Mouse (Mus musculus) hindbrain, embryonic 14.5 days (tissue): ENCODE measurements around the gene Ocm. TPM values are rescaled to one million over a fixed set of nuclear protein-coding genes. Genes with fewer than 3 reads are reported as not detected.

ENCODE experiments used
- ATAC-seq: fragments of 200-750 bp; cut with Nextera tagmentation; 2 replicates; pipeline ENCODE4 v1.8.0; 2017; ENCODE audit warnings: moderate number of reproducible peaks, mild to moderate bottlenecking, moderate TSS enrichment, moderate library complexity; ENCODE audit not compliant: low FRiP score
- DNase-seq: peaks from one replicate; pipeline ENCODE4 v3.0.0-alpha.2; 2015; ENCODE audit warnings: low spot score
- H3K27ac ChIP-seq: fragments of 300-500 bp; sonication (generic); 2 replicates; pipeline ENCODE4 v1.5.1; 2014; ENCODE audit warnings: mild to moderate bottlenecking, moderate library complexity
- H3K27me3 ChIP-seq: fragments of 300-500 bp; sonication (generic); 2 replicates; pipeline ENCODE4 v1.6.1; 2014; ENCODE audit warnings: mild to moderate bottlenecking, low read length, mixed read lengths; ENCODE audit not compliant: control insufficient read depth, insufficient read depth
- H3K36me3 ChIP-seq: fragments of 300-500 bp; sonication (generic); replicated peaks from 2 replicates; pipeline ENCODE4 v1.6.1; 2014; ENCODE audit not compliant: control insufficient read depth, insufficient read depth
- H3K4me1 ChIP-seq: fragments of 300-500 bp; sonication (generic); replicated peaks from 2 replicates; pipeline ENCODE4 v1.6.1; 2014; ENCODE audit warnings: antibody characterized with exemption, low read length, mixed read lengths; ENCODE audit not compliant: control insufficient read depth, insufficient read depth
- H3K4me2 ChIP-seq: fragments of 300-500 bp; sonication (generic); replicated peaks from 2 replicates; pipeline ENCODE4 v1.6.1; 2014; ENCODE audit warnings: mild to moderate bottlenecking, moderate library complexity
- H3K4me3 ChIP-seq: fragments of 300-500 bp; sonication (generic); replicated peaks from 2 replicates; pipeline ENCODE4 v1.5.1; 2014; ENCODE audit warnings: mild to moderate bottlenecking, low read length
- H3K9ac ChIP-seq: fragments of 300-500 bp; sonication (generic); 2 replicates; pipeline ENCODE4 v1.6.1; 2014
- H3K9me3 ChIP-seq: fragments of 300-500 bp; sonication (generic); 2 replicates; pipeline ENCODE4 v1.6.1; 2016; ENCODE audit warnings: low read length; ENCODE audit not compliant: control insufficient read depth
- WGBS: fragments of 180-500 bp; shearing (Covaris S2); extraction: QIAGEN DNeasy Blood & Tissue Kit; methylation state at CpG from one replicate; pipeline ENCODE4 v1.1.7; 2014; 5-methylcytosine and 5-hydroxymethylcytosine counted together
- polyA plus RNA-seq: library from polyadenylated mRNA; unstranded; fragments of >200 nt; fragmentation: Nextera tagmentation; extraction: Ambion mirVana; gene quantifications from 2 replicates; pipeline ENCODE4 v1.2.1, GENCODE M21; 2014

Gene Ocm
- polyA plus RNA-seq, 1 experiment from 2014 or later, result not detected

DNA sequence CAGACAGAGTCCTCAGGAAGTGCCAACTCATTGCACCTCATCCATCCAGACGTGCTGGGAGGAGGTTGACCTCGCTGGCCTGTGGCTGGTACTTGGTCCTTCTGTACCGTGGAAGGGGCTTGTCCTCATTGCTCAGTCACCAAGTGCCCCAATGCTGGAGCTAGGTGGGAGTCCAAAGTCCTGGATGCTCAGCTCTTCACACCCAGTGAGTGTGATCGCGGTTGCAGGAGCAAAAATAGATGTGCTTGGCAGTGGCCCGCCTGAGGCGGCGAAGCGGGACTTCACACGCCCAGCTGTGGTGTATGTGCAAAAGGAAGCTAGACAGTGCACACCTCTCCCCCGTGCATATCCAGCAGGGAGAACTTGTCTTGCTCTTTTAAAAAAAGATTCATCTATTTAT is 16.7 kb upstream of the Ocm start:
- Histone ChIP-seq H3K9ac (no peak overlapping the region), H3K36me3 (no peaks in the 10 kb centered on the region), H3K9me3 (no peaks in the 10 kb centered on the region), H3K27ac (no peak overlapping the region), H3K27me3 (no peaks in the 10 kb centered on the region), H3K4me3 (no peak overlapping the region), H3K4me2 (no peak overlapping the region), H3K4me1 (no peaks in the 10 kb centered on the region)
- DNase-seq (no peak), ATAC-seq (no peak)
- 89% methylated on average over 11 of the region's 11 CpGs for WGBS

DNA sequence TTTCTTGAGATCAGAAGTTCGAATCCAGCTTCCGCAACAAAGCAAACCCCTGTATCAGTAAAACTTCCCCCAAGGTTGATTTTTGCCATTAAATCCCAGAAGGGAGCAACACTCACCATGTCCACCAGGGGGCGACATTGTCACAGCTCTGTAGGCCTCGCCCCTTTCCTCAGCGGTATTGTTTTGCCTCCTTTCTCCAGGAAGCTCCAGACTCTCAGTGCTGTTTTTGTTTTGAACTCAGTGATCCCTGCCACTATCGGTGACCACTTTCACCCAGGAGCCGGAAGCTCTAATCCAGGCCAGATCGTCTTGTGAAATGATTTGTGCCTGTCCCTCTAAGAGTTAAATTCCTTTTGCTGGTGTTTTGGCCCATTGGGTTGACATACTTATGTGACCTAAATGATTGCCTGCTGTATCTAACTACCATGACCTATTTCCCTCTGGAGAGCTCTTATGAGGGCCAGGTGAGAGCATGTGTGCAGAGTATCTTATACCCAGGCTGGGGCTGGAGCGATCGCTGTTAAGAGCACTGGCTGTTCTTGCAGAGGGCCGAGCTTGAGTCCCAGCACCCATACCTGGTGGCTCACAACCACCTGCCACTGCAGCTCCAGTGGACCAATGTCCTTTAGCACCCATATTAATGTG is 14.4 kb upstream of the Ocm start:
- H3K4me1 ChIP-seq, result no peaks in the 10 kb centered on the region
- H3K4me2 ChIP-seq, result no peak overlapping the region
- no peak overlapping the region for H3K27ac ChIP-seq
- 44% methylated on average over 11 of the region's 11 CpGs for WGBS
- no peaks in the 10 kb centered on the region for H3K9me3 ChIP-seq
- no peak overlapping the region for H3K9ac ChIP-seq
- H3K36me3 ChIP-seq, result no peaks in the 10 kb centered on the region
- no peaks in the 10 kb centered on the region; the same call in 1 of the 2 replicates for H3K27me3 ChIP-seq
- peak; percentile 79 for DNase-seq
- no peak overlapping the region for H3K4me3 ChIP-seq
- ATAC-seq, result no peak

DNA sequence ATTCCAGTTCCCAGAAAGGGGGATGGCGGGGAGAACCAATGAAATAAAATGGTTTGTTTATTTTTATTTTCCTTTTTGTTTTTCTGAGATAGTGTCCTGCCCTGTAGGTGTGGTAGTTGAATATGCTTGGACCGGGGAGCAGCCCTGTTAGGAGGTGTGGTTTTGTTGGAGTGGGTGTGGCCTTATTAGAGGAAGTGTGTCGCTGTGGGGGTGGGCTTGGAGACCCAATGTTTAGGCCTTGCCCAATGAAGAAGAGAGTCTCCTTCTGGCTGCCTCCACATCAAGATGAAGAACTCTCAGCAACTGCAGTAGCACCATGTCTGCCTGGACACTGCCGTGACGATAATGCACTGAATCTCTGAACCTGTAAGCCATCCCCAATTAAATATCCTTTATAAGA is 13.4 kb upstream of the Ocm start:
- no peaks in the 10 kb centered on the region for H3K9me3 ChIP-seq
- H3K27ac ChIP-seq, result no peak overlapping the region
- no peaks in the 10 kb centered on the region for H3K36me3 ChIP-seq
- no peaks in the 10 kb centered on the region for H3K4me1 ChIP-seq
- no peak overlapping the region for H3K4me3 ChIP-seq
- ATAC-seq, result no peak
- no peaks in the 10 kb centered on the region; the same call in 1 of the 2 replicates for H3K27me3 ChIP-seq
- 92% methylated on average over 5 of the region's 5 CpGs for WGBS
- H3K4me2 ChIP-seq, result no peak overlapping the region
- H3K9ac ChIP-seq, result no peak overlapping the region
- no peak for DNase-seq

DNA sequence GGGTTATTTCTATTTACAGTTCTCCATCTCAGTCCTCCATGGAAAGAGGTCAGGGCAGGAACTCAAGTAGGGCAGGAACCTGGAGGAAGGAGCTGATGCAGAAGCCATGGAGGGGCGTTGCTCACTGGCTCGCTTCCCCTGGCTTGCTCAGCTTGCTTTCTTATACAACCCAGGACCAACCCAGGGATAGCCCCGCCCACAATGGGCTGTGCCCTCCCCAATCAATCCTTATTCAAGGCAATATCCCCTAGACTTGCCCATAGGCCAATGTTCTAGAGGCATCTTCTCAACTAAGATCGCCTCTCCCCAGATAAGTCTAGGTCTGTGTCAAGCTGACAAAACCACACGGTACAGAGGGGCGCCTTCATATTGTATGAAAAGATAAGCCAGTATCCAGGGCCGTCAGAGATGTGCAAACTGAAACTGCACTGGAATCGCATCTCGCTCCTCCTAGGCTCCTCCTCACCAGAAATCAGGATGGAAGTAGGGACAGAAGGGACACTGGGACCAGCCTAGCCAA is 12.7 kb upstream of the Ocm start:
- no peak for ATAC-seq
- 79% methylated on average over 9 of the region's 9 CpGs for WGBS
- no peaks in the 10 kb centered on the region for H3K9me3 ChIP-seq
- H3K4me2 ChIP-seq, result no peak overlapping the region
- no peaks in the 10 kb centered on the region for H3K36me3 ChIP-seq
- no peaks in the 10 kb centered on the region for H3K4me1 ChIP-seq
- no peak overlapping the region for H3K27ac ChIP-seq
- no peaks in the 10 kb centered on the region; the same call in 1 of the 2 replicates for H3K27me3 ChIP-seq
- DNase-seq, result no peak
- no peak overlapping the region for H3K9ac ChIP-seq
- no peak overlapping the region for H3K4me3 ChIP-seq

DNA sequence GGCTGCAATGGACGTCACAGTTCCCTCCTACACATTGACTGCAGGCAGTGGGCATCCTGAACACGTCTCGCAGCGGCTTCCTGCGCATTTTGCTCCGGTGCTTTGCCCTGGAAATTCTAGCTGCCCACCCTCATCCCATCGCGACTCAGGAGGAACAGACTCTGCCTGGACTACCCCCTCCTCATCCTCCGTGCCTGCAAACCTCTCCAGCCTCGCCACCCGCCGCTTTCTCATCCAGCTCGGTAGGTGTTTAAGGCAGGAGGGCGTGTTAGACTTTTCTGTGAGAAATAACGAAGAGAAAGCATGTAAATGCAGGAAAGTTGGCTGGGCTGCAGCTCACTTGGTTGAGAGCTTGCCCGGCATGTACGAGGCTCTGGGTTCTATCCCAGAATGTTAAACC is 10.5 kb upstream of the Ocm start:
- H3K4me3 ChIP-seq, result no peak overlapping the region

DNA sequence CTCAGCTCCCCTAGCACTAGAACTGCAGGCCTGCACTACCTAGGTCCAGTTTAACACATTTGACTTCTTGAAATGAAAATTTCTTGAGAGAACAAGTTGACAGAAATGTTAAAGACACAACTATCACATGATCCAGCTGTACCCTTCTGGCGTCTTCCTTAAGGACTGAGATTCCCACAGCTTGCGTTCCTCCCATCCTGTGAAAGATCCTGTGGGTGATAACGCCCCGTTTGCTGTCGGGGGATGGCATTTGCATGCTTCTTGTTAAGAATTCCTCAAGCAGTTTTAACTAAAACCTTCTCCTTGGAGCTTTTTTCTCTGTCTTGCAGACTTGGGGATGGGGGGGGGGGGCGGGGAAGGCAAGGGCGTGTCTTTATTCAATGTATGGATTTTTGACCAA is 8.1 kb upstream of the Ocm start:
- no peaks in the 10 kb centered on the region for H3K9me3 ChIP-seq
- 83% methylated on average over 7 of the region's 7 CpGs for WGBS
- no peaks in the 10 kb centered on the region; the same call in 1 of the 2 replicates for H3K27me3 ChIP-seq
- no peak overlapping the region for H3K4me3 ChIP-seq
- H3K4me1 ChIP-seq, result no peaks in the 10 kb centered on the region
- DNase-seq, result no peak
- no peak overlapping the region for H3K27ac ChIP-seq
- no peak overlapping the region for H3K9ac ChIP-seq
- H3K36me3 ChIP-seq, result no peaks in the 10 kb centered on the region
- no peak for ATAC-seq
- no peak overlapping the region for H3K4me2 ChIP-seq

More for the DNA sequence above, 10.5 kb upstream of the Ocm start:
- no peaks in the 10 kb centered on the region; the same call in 1 of the 2 replicates for H3K27me3 ChIP-seq
- no peak overlapping the region for H3K9ac ChIP-seq
- H3K4me2 ChIP-seq, result peak overlapping the region; percentile 15; the same call in 1 of the 2 replicates
- H3K4me1 ChIP-seq, result no peaks in the 10 kb centered on the region
- ATAC-seq (no peak), DNase-seq (no peak)
- H3K27ac ChIP-seq, result no peak overlapping the region
- H3K9me3 ChIP-seq, result no peaks in the 10 kb centered on the region
- 60% methylated on average over 17 of the region's 17 CpGs for WGBS
- H3K36me3 ChIP-seq, result no peaks in the 10 kb centered on the region

DNA sequence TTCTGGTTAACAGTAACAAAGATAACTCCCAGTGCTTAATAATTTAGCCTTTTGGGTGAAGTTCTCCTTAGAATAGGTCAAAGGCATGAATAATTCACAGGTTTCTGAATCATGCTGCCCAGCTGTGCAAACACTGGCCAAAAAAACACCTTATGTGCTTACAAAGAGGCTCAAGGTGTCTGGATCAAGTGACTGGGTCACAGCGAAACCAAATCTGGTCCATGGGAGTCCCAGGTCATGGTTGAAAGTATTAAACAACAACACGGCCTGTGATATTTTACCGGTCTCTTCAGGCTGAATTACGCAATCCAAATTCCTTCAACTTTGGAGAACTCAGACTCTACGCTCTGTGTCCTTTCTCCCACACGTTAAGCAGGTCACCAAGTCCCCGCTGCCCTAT is 6.0 kb upstream of the Ocm start:
- no peaks in the 10 kb centered on the region for H3K36me3 ChIP-seq
- no peaks in the 10 kb centered on the region for H3K4me1 ChIP-seq
- DNase-seq (no peak), ATAC-seq (no peak)
- no peak overlapping the region for H3K27ac ChIP-seq
- H3K9ac ChIP-seq, result no peak overlapping the region
- no peak overlapping the region for H3K4me3 ChIP-seq
- no peaks in the 10 kb centered on the region; the same call in 1 of the 2 replicates for H3K27me3 ChIP-seq
- no peaks in the 10 kb centered on the region for H3K9me3 ChIP-seq
- no peak overlapping the region for H3K4me2 ChIP-seq
- 94% methylated on average over 7 of the region's 7 CpGs for WGBS

DNA sequence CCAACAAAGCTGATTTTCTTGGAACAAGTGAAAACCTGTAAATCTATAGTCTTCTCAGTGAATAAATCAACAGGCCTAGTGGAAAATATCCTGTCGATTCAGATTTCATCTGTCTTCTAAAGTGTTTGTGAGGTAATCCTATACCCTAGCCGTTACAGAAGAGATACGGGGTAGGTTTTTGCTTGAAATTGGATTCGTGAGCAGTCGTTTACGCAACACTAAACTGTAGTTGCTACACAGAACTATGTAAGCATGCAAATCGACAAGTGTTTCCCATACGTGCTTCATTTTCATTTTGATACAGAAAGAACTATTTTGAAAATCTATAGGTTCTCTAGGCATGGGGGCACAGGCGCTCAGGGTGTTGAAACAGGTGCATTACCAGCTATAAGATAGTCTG is 10.6 kb downstream of the Ocm start:
- WGBS, result 91% methylated on average over 9 of the region's 9 CpGs
- Histone ChIP-seq H3K9ac (no peak overlapping the region), H3K9me3 (no peaks in the 10 kb centered on the region), H3K4me1 (peaks cover 7% of the 10 kb centered on the region; the same call in 1 of the 2 replicates), H3K36me3 (peaks cover 19% of the 10 kb centered on the region), H3K27me3 (no peaks in the 10 kb centered on the region), H3K27ac (no peak overlapping the region), H3K4me2 (no peak overlapping the region), H3K4me3 (no peak overlapping the region)
- DNase-seq (no peak), ATAC-seq (no peak)

DNA sequence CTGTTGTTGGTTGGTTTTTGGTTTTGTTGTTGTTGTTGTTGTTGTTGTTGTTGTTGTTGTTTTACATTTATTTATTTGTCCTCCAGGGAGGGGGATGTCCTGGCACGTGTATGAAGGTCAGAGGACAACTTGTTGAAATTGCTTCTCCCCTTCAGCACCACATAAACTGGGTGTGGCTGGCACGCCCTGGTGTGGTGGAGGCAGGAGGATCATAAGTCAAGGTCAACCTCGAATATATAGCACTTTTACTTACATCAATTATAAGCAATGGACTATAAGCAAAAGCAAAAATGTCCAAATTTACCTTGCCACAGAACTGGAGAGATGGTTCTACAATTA is 11.2 kb downstream of the Ocm start:
- H3K27ac ChIP-seq, result no peak overlapping the region
- H3K4me2 ChIP-seq, result peak overlapping the region; percentile 60

More for the DNA sequence above, 11.2 kb downstream of the Ocm start:
- DNase-seq (no peak), ATAC-seq (no peak)
- H3K9me3 ChIP-seq, result no peaks in the 10 kb centered on the region
- peaks cover 24% of the 10 kb centered on the region for H3K36me3 ChIP-seq
- WGBS, result 82% methylated on average over 3 of the region's 3 CpGs
- peak overlapping the region; percentile 90 for H3K4me3 ChIP-seq
- H3K9ac ChIP-seq, result peak overlapping the region; percentile 78
- H3K4me1 ChIP-seq, result peaks cover 7% of the 10 kb centered on the region; the same call in 1 of the 2 replicates
- H3K27me3 ChIP-seq, result no peaks in the 10 kb centered on the region
